Mouse (Mus musculus) bone marrow, adult 2 months (tissue): Measurements from ENCODE around the gene Slc44a3.

Experiments used
- CTCF ChIP-seq: fragments of 200-500 bp; IDR thresholded peaks from 2 replicates; pipeline ENCODE4 v1.5.1; 2011; ENCODE audit warnings: low read length, control low read depth; ENCODE audit not compliant: control insufficient read depth, insufficient read depth
- POLR2A ChIP-seq: fragments of 200-500 bp; IDR thresholded peaks from 2 replicates; pipeline ENCODE4 v1.6.1; 2011; ENCODE audit warnings: low read depth, mild to moderate bottlenecking, control low read depth, low read length, borderline replicate concordance; ENCODE audit not compliant: control insufficient read depth

- TF ChIP-seq CTCF (no peak), POLR2A (no peak)
Observed at GRCm38 (mm10) chr3:121467094-121467552, 65.1 kb downstream of the Slc44a3 start.
